Mouse (Mus musculus): Measurements from ENCODE around the gene Fubp3. TPM values are rescaled to one million over a fixed set of nuclear protein-coding genes. Genes with fewer than 3 reads are reported as not detected.

Fubp3 gene
- total and polyA plus RNA-seq, 3 experiments: 9.2 to 13.4 (median 12.7) TPM

GRCm38 (mm10) chr2:31635281-31636137 lies 63.1 kb downstream of the Fubp3 start:
- Histone ChIP-seq H3K27ac (no peak overlapping the region), H3K9ac (ENCODE audit: low read depth, low read length) (no peak overlapping the region), H3K79me2 (replicated peaks; ENCODE audit: control insufficient read depth, insufficient read depth, low read length) (no peaks in the 10 kb centered on the region), H3K36me3 (ENCODE audit: control insufficient read depth, insufficient read depth, low read length) (no peaks in the 10 kb centered on the region), H3K4me3 (no peak overlapping the region), H3K27me3 (ENCODE audit: control insufficient read depth, insufficient read depth, low read length) (peaks cover 52% of the 10 kb centered on the region), H3K4me1 (ENCODE audit: control insufficient read depth, insufficient read depth, low read length) (no peaks in the 10 kb centered on the region)
- 2% methylated on average over 52 of the region's 52 CpGs for WGBS
- TF ChIP-seq EP300 (IDR thresholded peaks at IDR 0.05; ENCODE audit: insufficient read depth, low read depth, low read length) (no peak), POLR2A (IDR thresholded peaks at IDR 0.05; ENCODE audit: insufficient read depth, low read depth, low read length) (no peak), CTCF (IDR thresholded peaks at IDR 0.05) (no peak)
- intact Hi-C loops (cut with DNase I): no loop called here
- no peak for DNase-seq

DNA sequence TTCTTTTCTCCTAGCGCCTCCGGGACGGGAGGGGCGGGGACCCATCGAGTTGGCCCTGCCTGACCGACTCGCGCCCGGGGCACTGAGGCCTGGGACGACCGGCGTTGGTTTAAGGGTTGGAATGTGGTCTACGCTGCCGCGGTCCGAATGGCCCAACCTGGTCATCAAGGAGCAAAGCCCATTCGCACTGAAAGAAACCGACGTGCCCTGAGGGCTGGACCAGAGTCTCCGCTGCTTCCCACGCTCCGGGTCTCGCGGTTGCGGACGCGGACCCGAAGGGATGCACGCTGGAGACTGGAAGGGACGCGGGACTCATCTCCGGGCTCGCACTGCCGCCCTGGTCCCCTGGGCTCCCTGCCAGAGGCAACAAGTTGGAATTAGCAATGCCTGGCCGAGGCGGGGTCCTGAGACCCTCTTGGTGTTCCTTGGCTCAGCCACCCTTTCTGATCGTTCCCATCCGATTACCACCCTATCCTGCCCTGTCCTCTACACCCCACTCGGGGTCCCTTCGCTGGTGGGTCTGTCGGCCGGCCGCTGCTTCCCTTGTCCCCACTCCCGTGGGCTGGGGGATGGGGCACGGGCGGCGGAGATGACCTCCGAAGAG lies 63.8 kb downstream of the Fubp3 start:
- WGBS: 2% methylated on average over 48 of the region's 48 CpGs
- Histone ChIP-seq H3K9ac (ENCODE audit: low read depth, low read length) (no peak overlapping the region), H3K4me1 (ENCODE audit: control insufficient read depth, insufficient read depth, low read length) (no peaks in the 10 kb centered on the region), H3K27ac (no peak overlapping the region), H3K27me3 (ENCODE audit: control insufficient read depth, insufficient read depth, low read length) (peaks cover 52% of the 10 kb centered on the region), H3K36me3 (ENCODE audit: control insufficient read depth, insufficient read depth, low read length) (no peaks in the 10 kb centered on the region), H3K4me3 (no peak overlapping the region), H3K79me2 (replicated peaks; ENCODE audit: control insufficient read depth, insufficient read depth, low read length) (no peaks in the 10 kb centered on the region)
- no peak for DNase-seq
- TF ChIP-seq CTCF (IDR thresholded peaks at IDR 0.05) (no peak), POLR2A (IDR thresholded peaks at IDR 0.05; ENCODE audit: insufficient read depth, low read depth, low read length) (no peak), EP300 (IDR thresholded peaks at IDR 0.05; ENCODE audit: insufficient read depth, low read depth, low read length) (no peak)
- intact Hi-C loops (cut with DNase I): no loop called here

DNA sequence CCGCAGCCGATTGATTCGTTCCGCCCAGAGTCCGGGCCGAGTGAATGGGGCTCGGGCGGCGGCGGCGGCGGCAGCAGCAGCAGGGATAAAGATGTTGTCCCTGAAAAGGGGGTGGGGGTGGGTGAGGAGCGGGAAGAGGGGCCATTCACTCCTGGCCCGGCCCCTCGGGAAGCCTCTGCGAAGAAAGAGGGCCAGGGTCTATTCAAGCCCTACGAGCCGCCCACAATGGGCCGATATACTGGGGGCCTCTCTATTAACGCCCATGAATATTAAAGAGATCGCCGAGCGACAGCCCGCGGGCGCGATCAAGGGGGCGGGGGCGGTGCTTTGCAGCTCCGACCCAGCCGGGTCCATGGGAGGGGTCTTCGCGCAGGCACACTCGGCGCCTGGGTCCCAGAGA lies 64.3 kb downstream of the Fubp3 start:
- DNase-seq: no peak
- intact Hi-C loops (cut with DNase I): no loop called here
- H3K36me3 ChIP-seq (ENCODE audit: control insufficient read depth, insufficient read depth, low read length): no peaks in the 10 kb centered on the region
- WGBS: 1% methylated on average over 35 of the region's 35 CpGs
- H3K9ac ChIP-seq (ENCODE audit: low read depth, low read length): no peak overlapping the region
- TF ChIP-seq CTCF (IDR thresholded peaks at IDR 0.05) (no peak), EP300 (IDR thresholded peaks at IDR 0.05; ENCODE audit: insufficient read depth, low read depth, low read length) (no peak), POLR2A (IDR thresholded peaks at IDR 0.05; ENCODE audit: insufficient read depth, low read depth, low read length) (no peak)
- no peaks in the 10 kb centered on the region for H3K79me2 ChIP-seq (replicated peaks; ENCODE audit: control insufficient read depth, insufficient read depth, low read length)
- H3K27me3 ChIP-seq (ENCODE audit: control insufficient read depth, insufficient read depth, low read length): peaks cover 52% of the 10 kb centered on the region
- H3K27ac ChIP-seq: no peak overlapping the region
- no peaks in the 10 kb centered on the region for H3K4me1 ChIP-seq (ENCODE audit: control insufficient read depth, insufficient read depth, low read length)
- H3K4me3 ChIP-seq: no peak overlapping the region

GRCm38 (mm10) chr2:31637311-31637710 lies 64.9 kb downstream of the Fubp3 start:
- DNase-seq: no peak
- H3K9ac ChIP-seq (ENCODE audit: low read depth, low read length): no peak overlapping the region
- H3K36me3 ChIP-seq (ENCODE audit: control insufficient read depth, insufficient read depth, low read length): no peaks in the 10 kb centered on the region
- no peak overlapping the region for H3K4me3 ChIP-seq
- no peak for TF ChIP-seq POLR2A (IDR thresholded peaks at IDR 0.05; ENCODE audit: insufficient read depth, low read depth, low read length)
- H3K27me3 ChIP-seq (ENCODE audit: control insufficient read depth, insufficient read depth, low read length): peaks cover 54% of the 10 kb centered on the region
- intact Hi-C loops (cut with DNase I): no loop called here
- H3K79me2 ChIP-seq (replicated peaks; ENCODE audit: control insufficient read depth, insufficient read depth, low read length): no peaks in the 10 kb centered on the region
- no peak overlapping the region for H3K27ac ChIP-seq
- no peaks in the 10 kb centered on the region for H3K4me1 ChIP-seq (ENCODE audit: control insufficient read depth, insufficient read depth, low read length)
- 2% methylated on average over 12 of the region's 12 CpGs for WGBS

GRCm38 (mm10) chr2:31637807-31638206 lies 65.4 kb downstream of the Fubp3 start:
- WGBS: 2% methylated on average over 22 of the region's 22 CpGs
- intact Hi-C loops (cut with DNase I): no loop called here
- Histone ChIP-seq H3K27me3 (ENCODE audit: control insufficient read depth, insufficient read depth, low read length) (peaks cover 53% of the 10 kb centered on the region), H3K27ac (no peak overlapping the region), H3K36me3 (ENCODE audit: control insufficient read depth, insufficient read depth, low read length) (no peaks in the 10 kb centered on the region), H3K4me3 (no peak overlapping the region), H3K79me2 (replicated peaks; ENCODE audit: control insufficient read depth, insufficient read depth, low read length) (no peaks in the 10 kb centered on the region), H3K4me1 (ENCODE audit: control insufficient read depth, insufficient read depth, low read length) (no peaks in the 10 kb centered on the region), H3K9ac (ENCODE audit: low read depth, low read length) (no peak overlapping the region)
- DNase-seq: peak in 1 of 2 experiments; percentile 50
- TF ChIP-seq CTCF (IDR thresholded peaks at IDR 0.05) (0 out of 2 replicates have a peak, but pooled peaks have one; percentile 13), POLR2A (IDR thresholded peaks at IDR 0.05; ENCODE audit: insufficient read depth, low read depth, low read length) (no peak)
